Mouse (Mus musculus): ENCODE measurements around the gene Bcorl1. TPM values are rescaled to one million over a fixed set of nuclear protein-coding genes. Genes with fewer than 3 reads are reported as not detected.

Gene Bcorl1
- polyA plus RNA-seq, 1 experiment from 2014 or later, result 1.6 TPM

DNA sequence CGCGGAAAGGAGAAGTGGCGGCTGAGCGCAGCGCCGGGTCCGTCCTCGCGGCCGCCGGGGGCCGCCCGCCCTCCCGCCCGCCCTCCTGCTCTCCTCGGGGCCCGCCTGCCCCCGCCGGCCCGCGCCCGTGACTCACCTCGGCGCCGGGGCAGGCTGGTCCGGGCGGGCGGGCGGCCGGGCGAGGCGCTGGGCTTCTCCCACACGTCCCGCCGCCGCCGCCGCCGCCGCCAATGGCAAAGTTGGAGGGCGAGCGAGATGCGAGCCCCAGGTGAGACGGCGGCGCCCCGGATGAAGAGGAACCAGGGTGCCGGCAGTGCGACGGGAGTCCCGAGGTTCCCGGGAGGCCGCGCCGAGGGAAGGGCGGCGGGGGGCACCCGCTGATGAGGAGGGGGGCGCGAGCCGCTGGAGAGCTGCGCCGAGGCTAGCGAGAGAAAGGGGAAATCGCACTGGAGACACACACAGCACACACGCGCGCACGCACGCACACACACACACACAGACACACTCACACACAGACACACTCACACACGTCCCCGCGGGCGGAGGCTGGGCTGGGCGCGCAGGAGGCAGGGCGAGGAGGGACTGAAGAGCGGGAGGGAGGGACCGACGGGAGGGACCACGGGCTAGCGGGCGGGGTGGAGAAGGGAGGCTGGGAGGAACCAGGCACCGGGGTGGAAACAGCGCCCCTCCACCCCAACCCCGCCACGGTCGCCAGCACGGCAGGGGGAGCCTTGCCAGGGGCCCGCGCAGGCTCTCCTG lies 112.8 kb downstream of the Bcorl1 start:
- Histone ChIP-seq H3K27me3 (replicated peaks; ENCODE audit: control insufficient read depth, insufficient read depth, low read length) (no peaks in the 10 kb centered on the region), H3K4me2 (replicated peaks; ENCODE audit: low read depth) (peak overlapping the region; percentile 70), H3K4me3 (ENCODE audit: low read depth, low read length) (peak overlapping the region; percentile 60), H3K9ac (ENCODE audit: low read depth, low read length) (peak overlapping the region; percentile 79), H3K4me1 (replicated peaks; ENCODE audit: control insufficient read depth, insufficient read depth, low read length) (no peaks in the 10 kb centered on the region), H3K27ac (ENCODE audit: low read depth, low read length) (peak overlapping the region; percentile 91), H3K9me3 (ENCODE audit: control insufficient read depth) (no peaks in the 10 kb centered on the region), H3K36me3 (ENCODE audit: control insufficient read depth, insufficient read depth) (no peaks in the 10 kb centered on the region)
- WGBS, result 19% methylated on average over 29 of the region's 91 CpGs
- peak; percentile 87 for ATAC-seq
- peak; percentile 45 for TF ChIP-seq CTCF (IDR thresholded peaks at IDR 0.05; ENCODE audit: low read depth)

DNA sequence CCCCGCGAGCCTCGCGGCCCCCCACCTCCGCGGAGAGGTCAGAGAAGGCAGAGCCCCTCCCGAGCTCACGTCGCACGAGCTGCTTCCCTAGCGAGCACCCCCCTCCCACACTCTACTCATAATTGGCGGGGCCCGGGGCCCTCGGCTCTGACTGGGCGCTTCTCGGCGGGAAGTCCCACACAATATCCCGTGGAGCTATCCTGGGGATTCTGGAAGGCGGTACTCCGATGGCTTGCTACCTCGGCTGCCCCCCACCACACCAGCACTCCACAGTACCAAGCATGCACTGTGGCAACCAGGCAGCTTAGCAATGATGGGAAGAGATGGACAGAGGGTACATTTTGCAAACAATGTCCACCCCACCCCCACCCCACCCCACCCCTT lies 113.3 kb downstream of the Bcorl1 start:
- peak overlapping the region; percentile 79 for H3K9ac ChIP-seq (ENCODE audit: low read depth, low read length)
- 24% methylated on average over 15 of the region's 21 CpGs for WGBS
- no peaks in the 10 kb centered on the region for H3K9me3 ChIP-seq (ENCODE audit: control insufficient read depth)
- no peaks in the 10 kb centered on the region for H3K36me3 ChIP-seq (ENCODE audit: control insufficient read depth, insufficient read depth)
- ATAC-seq, result peak; percentile 22
- peak overlapping the region; percentile 60 for H3K4me3 ChIP-seq (ENCODE audit: low read depth, low read length)
- no peak for TF ChIP-seq CTCF (IDR thresholded peaks at IDR 0.05; ENCODE audit: low read depth)
- no peaks in the 10 kb centered on the region for H3K4me1 ChIP-seq (replicated peaks; ENCODE audit: control insufficient read depth, insufficient read depth, low read length)
- no peaks in the 10 kb centered on the region for H3K27me3 ChIP-seq (replicated peaks; ENCODE audit: control insufficient read depth, insufficient read depth, low read length)
- peak overlapping the region; percentile 70 for H3K4me2 ChIP-seq (replicated peaks; ENCODE audit: low read depth)
- peak overlapping the region; percentile 91 for H3K27ac ChIP-seq (ENCODE audit: low read depth, low read length)

DNA sequence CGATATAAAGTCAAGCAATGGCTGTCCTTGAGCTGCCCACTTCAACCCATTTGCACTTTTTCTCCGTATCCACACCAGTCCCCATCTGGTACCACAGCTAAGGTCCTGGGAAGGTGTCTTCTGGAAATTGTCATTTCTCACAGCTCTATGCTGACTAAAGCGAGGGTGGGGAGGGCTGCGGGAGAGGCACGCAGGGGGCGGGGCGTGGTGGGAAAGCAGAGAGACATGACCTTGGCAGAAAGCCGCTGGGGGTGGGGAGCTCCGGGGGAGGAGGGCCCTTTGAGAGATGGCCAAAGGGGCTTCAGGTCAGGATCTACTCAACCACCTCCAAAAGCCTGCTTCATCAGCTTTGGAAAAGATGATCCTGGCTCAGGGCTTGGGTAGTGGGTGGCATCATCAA lies 113.9 kb downstream of the Bcorl1 start:
- Histone ChIP-seq H3K9me3 (ENCODE audit: control insufficient read depth) (no peaks in the 10 kb centered on the region), H3K4me3 (ENCODE audit: low read depth, low read length) (no peak overlapping the region), H3K27ac (ENCODE audit: low read depth, low read length) (no peak overlapping the region), H3K27me3 (replicated peaks; ENCODE audit: control insufficient read depth, insufficient read depth, low read length) (no peaks in the 10 kb centered on the region), H3K4me1 (replicated peaks; ENCODE audit: control insufficient read depth, insufficient read depth, low read length) (no peaks in the 10 kb centered on the region), H3K4me2 (replicated peaks; ENCODE audit: low read depth) (peak overlapping the region; percentile 70), H3K36me3 (ENCODE audit: control insufficient read depth, insufficient read depth) (no peaks in the 10 kb centered on the region), H3K9ac (ENCODE audit: low read depth, low read length) (0 out of 2 replicates have a peak overlapping the region, but pooled peaks have one; percentile 79)
- TF ChIP-seq CTCF (IDR thresholded peaks at IDR 0.05; ENCODE audit: low read depth), result no peak
- no peak for ATAC-seq
- 24% methylated on average over 9 of the region's 9 CpGs for whole genome bisulfite sequencing

DNA sequence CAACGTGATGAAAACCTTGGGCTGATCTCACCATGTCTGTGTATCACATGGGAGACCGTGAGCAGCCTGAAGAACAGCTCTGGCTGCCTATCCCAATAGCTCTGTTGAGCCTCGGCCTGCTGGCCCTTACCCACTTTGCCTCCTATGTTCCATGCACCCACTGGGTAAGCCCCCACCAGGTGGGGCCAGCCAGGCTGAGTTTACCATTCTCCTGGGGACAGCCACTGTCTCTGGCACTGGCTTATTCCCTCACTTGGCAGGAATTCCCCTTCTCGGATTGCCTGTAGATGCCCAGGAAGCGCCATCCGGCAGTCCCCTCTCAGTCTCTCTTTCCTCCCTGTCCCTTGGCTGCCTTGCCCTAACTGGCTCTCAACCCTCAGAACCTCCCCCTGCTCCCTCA lies 115.8 kb downstream of the Bcorl1 start:
- WGBS, result 71% methylated on average over 6 of the region's 6 CpGs
- Histone ChIP-seq H3K27me3 (replicated peaks; ENCODE audit: control insufficient read depth, insufficient read depth, low read length) (no peaks in the 10 kb centered on the region), H3K9me3 (ENCODE audit: control insufficient read depth) (no peaks in the 10 kb centered on the region), H3K9ac (ENCODE audit: low read depth, low read length) (no peak overlapping the region), H3K27ac (ENCODE audit: low read depth, low read length) (no peak overlapping the region), H3K36me3 (ENCODE audit: control insufficient read depth, insufficient read depth) (no peaks in the 10 kb centered on the region), H3K4me3 (ENCODE audit: low read depth, low read length) (no peak overlapping the region), H3K4me2 (replicated peaks; ENCODE audit: low read depth) (no peak overlapping the region), H3K4me1 (replicated peaks; ENCODE audit: control insufficient read depth, insufficient read depth, low read length) (no peaks in the 10 kb centered on the region)
- no peak for TF ChIP-seq CTCF (IDR thresholded peaks at IDR 0.05; ENCODE audit: low read depth)
- no peak for ATAC-seq

Other genes with a start within 250 kb of the Bcorl1 start
- 3.9 and 4.4 TPM in 2 replicates for gene Xpnpep2, start 232.6 kb upstream of the Bcorl1 start, polyA plus RNA-seq (2015; fragmentation: Nextera tagmentation; extraction: Ambion mirVana)
- 1.5 and 2.1 TPM in 2 replicates for gene Sash3, start 194.9 kb upstream of the Bcorl1 start, polyA plus RNA-seq (2015; fragmentation: Nextera tagmentation; extraction: Ambion mirVana)
- gene Zdhhc9, start 132.5 kb upstream of the Bcorl1 start, polyA plus RNA-seq (2015; fragmentation: Nextera tagmentation; extraction: Ambion mirVana), result 11.7 and 14.9 TPM in 2 replicates
- 8.4 and 9.5 TPM in 2 replicates for gene Utp14a, start 84.5 kb upstream of the Bcorl1 start, polyA plus RNA-seq (2015; fragmentation: Nextera tagmentation; extraction: Ambion mirVana)
- 10.6 and 11.1 TPM in 2 replicates for gene Elf4, start 121.8 kb downstream of the Bcorl1 start, polyA plus RNA-seq (2015; fragmentation: Nextera tagmentation; extraction: Ambion mirVana)
- gene Aifm1, start 172.2 kb downstream of the Bcorl1 start, polyA plus RNA-seq (2015; fragmentation: Nextera tagmentation; extraction: Ambion mirVana), result 67.2 and 68.9 TPM in 2 replicates
- gene Rab33a, start 177.9 kb downstream of the Bcorl1 start, polyA plus RNA-seq (2015; fragmentation: Nextera tagmentation; extraction: Ambion mirVana), result 1.6 and 2.4 TPM in 2 replicates